Mouse (Mus musculus) kidney, adult 8-10 months (tissue): ENCODE data around the gene Cyb5d1.

ENCODE experiments used
- DNase-seq, 2 experiments: peaks; one replicate each; pipeline ENCODE4 v3.0.0; 2022

Gene Cyb5d1

GRCm38 (mm10) chr11:69379600-69379999 lies 15.8 kb downstream of the Cyb5d1 start:
- DNase-seq: no peak

GRCm38 (mm10) chr11:69377766-69378165 lies 17.7 kb downstream of the Cyb5d1 start:
- peak; percentile 77 to 84 for DNase-seq

- no peak for DNase-seq
Observed at GRCm38 (mm10) chr11:69375646-69376045, 19.8 kb downstream of the Cyb5d1 start.

GRCm38 (mm10) chr11:69373223-69373965 lies 22.0 kb downstream of the Cyb5d1 start:
- no peak for DNase-seq

DNA sequence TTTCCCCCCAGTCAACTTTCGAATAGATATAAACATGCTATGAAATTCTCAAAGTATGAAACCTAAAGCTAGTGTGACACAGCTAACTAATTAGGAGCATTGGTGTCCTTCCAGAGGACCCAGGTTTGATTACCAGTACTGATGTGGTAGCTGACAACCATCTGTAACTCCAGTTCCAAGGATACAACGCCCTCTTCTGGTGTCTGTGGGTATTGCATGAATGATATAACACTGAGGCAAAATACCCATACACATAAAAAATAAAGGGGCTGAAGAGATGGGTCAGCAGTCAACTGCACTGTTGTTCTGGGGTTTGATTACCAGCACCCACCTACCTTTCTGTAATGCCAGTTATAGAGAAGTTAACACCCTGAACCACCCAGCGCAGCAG lies 22.7 kb downstream of the Cyb5d1 start:
- DNase-seq: no peak

DNA sequence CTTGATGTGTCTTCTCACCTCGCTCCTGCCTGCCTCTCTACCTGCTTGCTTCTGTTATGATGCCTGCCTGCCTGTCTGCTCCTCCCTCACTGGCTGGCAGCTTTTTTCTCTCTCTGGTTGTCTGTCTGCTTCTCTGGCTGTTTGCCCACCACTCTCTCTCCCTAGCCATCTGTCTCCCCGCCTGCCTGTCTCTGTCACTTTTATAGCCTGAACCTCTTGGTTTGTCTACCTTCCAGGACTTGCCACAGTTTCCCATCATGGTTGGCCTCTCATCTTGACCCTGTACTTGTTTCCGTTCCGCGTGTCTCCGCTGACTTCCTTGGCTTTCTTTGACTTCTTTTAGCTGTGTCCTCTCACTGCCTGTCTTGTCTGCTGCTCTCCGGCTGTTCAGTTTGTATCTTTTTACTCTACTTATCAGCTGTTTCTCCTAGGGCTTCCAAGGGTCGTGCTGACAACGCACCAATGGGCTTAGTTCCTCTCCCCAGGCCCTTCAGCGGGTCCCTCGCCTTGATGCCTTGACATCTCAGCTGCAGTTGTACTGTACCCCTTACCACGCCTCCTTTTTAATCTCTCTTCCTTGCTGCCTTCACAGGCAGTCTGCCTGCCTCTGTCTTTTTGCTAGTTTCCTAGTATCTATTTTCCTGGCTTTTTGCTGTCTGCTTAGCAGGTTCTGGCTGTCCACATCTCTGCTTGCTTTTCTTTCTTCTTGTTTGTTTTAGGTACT lies 23.2 kb downstream of the Cyb5d1 start:
- peak in 1 of 2 experiments; percentile 33 for DNase-seq

- DNase-seq: no peak
Observed at GRCm38 (mm10) chr11:69371601-69372000, 23.8 kb downstream of the Cyb5d1 start.

- DNase-seq: no peak
Observed at GRCm38 (mm10) chr11:69370817-69371215, 24.6 kb downstream of the Cyb5d1 start.

- DNase-seq: no peak
Observed at GRCm38 (mm10) chr11:69369990-69370816, 25.2 kb downstream of the Cyb5d1 start.

DNA sequence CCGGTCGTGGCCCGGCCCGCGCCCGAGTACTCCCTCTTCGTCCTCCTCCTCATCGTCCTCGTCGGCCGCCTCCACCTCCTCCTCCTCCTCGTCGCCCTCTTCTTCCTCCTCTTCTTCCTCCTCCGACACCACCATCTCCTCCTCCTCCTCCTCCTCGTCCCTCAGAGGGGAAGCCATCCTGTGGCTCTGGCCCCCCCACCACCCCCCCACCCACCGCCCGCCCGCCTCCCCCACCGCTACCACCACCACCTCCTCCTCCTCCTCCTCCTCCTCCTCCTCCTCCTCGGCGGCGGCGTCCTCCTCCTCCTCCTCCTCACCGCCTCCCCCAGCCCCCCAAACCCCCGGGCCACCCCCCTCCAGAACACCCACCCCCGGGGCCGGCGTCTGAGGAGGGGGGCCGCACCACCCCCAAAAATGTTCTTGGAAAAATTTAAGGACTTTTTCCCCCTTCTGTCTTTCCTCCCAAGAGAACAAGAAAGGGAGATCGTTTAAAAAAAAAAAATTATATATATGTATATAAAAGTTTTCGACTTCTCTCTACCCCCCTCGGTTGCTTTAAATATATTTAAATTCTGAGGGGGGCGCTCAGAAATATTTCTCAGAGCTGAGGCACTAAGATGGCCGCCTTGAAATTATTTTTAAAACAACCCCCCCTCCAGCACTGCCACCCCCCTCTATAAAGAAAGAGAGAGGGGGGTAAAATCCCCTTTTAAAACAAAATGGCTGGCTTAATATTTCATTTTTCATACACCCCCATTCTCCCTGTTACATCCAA lies 26.0 kb downstream of the Cyb5d1 start, which contains the start of gene Chd3:
Chd3 (minus strand) TSS at position 192 of the 775 bp plus-strand sequence.
- DNase-seq: no peak

DNA sequence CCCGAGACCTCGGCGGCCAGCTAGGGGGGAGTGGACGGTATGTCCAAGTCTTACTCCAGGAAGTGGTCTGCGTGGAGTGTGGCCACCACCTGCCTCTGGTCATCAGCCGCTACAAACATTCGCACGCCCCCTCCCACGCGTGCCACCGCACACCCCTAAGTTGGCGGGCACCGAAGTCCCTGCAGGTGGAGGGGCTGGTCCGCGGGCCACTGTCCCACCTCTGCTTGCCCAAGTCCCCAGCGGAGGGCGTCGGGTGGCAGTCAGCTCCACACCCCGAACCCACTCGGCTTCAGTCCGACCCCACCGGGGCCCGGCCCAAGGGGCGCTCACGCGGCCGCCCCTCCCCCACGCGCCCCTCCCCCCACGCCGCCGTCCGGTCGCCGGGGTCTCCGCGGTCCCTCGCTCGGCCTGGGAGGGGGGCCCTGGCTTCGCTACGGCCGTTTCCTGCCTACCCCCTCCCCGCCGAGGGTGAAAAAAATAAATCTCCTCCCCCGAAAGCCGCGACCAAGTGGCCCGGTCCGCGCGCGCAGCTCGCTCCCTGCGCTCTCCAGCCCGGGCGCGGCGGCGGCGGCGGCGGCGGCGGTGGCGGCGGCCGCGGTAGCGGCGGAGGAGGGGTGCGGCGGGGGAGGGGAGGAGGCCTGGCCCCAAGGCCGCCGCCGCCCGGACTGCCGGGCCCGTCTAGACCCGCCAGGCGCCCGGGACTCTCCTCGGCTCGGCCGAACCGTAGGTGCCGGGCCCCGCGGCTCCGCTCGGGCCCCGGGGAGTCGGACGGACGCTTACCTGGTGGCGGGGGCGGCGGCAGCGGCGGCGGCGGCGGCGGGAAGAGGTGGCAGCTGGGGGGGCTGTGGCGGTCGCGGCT lies 26.8 kb downstream of the Cyb5d1 start:
- peak in 1 of 2 experiments; percentile 38 for DNase-seq

GRCm38 (mm10) chr11:69367616-69368355 lies 27.6 kb downstream of the Cyb5d1 start:
- peak in 1 of 2 experiments; percentile 44 for DNase-seq

DNA sequence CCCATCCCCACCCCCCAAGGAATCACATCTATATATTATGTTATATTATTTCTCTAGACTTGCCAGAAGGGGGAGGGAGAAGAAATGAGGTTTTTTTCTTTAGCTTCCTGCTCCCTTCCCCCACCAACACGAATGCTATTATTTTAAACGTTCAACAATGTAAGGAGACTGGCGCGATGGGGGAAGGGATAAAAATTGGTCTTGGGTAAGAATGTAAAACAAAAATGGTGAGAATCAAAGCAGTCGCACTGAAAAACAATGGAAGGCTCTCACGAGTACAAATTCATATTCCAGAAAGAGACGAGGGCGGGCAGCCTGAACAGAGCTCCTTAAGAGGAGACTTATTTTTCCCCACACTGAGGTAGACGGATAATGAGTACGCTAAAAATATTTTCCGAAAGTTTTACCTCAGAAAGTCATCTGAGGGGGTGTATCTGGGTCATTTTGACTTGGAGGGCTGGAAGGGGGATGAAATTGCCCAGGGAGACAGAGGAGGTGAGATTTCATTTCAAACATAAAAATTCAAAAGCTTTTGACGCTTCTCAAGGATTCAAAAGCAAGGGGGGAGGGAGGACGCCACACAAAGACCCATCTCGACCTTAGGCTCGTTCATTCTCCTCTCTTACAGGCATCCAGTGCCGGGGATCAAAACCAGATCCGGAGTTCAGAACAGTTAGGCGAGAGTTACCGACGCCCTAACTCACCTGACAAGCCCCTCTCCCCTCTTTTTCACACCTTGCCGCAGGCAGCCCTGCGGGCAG lies 28.4 kb downstream of the Cyb5d1 start:
- peak in 1 of 2 experiments; percentile 51 for DNase-seq

DNA sequence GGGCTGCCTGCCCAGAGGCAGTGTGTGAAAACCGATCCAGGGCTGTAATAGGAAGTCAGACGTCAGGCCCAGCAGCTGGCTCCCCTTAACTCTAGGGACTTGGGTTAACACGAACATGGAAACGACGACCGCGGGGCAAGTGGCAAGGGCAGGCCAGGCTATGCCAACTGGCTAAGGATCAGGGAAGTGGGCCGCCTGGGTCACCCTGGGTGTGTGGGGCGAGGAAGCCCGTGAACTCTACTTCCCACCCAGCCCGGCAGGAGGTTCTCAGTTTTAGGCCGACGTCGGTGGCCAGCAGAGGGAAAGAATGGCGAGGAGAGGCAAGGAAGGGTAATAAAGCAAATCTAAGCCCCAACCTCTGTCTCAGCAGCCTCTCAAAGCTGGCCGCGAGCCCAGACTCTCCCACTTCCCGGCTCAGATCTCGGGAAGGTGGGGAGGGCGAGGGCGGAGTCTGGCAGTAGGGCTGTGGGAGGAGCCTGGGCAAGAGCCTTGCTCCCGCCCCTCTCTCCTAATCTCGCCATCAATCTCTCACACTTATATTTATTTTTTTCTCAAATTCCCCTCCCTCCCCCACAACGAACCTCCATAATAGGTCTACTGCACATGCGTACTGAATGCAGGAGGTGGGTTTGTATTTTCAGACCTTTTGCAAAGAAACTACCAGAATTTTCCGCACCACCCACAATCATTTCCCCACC lies 29.1 kb downstream of the Cyb5d1 start:
- DNase-seq: peak; percentile 97

DNA sequence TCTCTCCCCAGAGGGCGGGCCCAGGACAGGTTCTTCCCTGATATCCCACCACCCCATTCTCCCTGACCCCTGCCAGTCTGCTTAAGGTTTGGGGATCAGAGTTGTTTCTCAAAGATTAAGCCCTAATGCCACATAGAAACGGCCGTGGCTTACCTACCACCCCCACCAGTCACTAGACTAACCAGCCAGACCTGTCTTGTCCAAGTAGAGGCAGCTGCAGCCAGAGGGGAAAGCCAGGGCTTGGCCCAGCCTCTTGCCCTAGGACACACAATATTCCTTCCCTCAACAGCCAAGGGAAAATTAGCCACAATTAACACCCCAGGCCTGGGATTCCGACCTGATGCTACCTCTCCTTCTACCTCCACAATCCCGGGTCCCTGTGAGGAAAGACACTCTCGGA lies 29.7 kb downstream of the Cyb5d1 start:
- DNase-seq: no peak

- peak; percentile 98 to 99 for DNase-seq
Observed at GRCm38 (mm10) chr11:69364910-69365309, 30.5 kb downstream of the Cyb5d1 start.

DNA sequence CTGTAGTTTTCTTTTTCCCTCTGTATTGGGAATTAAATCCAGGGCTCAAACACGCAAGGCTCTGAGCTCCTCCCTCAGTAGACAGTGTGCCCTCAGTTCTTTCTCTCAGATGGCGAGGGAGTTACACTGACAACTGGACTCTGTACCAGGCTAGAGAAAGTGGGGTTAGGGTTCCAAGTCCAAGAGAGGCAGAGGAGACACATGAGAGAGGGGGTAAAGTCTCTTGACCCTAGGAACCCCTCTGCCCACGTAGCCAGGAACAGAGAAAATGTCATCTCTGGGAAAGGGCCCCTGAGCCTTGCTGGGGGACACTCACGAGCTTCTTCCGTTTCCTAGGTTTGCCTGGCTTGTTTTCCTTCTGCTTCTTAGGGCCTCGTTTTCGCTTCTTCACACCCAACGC lies 31.1 kb downstream of the Cyb5d1 start:
- DNase-seq: peak; percentile 69 to 85

GRCm38 (mm10) chr11:69362479-69362878 lies 33.0 kb downstream of the Cyb5d1 start:
- no peak for DNase-seq

GRCm38 (mm10) chr11:69362021-69362420 lies 33.4 kb downstream of the Cyb5d1 start:
- DNase-seq: no peak
